Mouse (Mus musculus) left cerebral cortex, postnatal 36 days (tissue): Measurements from ENCODE around the gene Ccnk. TPM values are rescaled to one million over a fixed set of nuclear protein-coding genes. Genes with fewer than 3 reads are reported as not detected.

Experiments
- DNase-seq, 2 experiments: peaks; one replicate each; pipeline ENCODE4 v3.0.0; 2021 to 2022; ENCODE audit warnings: low spot score in 2 of 2, mixed read lengths in 1 of 2
- intact Hi-C: fragments of 180-260 bp; cut with DNase I; formaldehyde crosslinking; loops from one replicate; pipeline ENCODE4 v1.15.1; 2025
- total RNA-seq, 2 experiments: library from RNA; stranded (reverse); gene quantifications; 2 replicates each; pipeline ENCODE4 v1.2.3; 2021

Ccnk gene
- total RNA-seq = 10 to 100 TPM; 23.4 to 29.1 TPM

DNA sequence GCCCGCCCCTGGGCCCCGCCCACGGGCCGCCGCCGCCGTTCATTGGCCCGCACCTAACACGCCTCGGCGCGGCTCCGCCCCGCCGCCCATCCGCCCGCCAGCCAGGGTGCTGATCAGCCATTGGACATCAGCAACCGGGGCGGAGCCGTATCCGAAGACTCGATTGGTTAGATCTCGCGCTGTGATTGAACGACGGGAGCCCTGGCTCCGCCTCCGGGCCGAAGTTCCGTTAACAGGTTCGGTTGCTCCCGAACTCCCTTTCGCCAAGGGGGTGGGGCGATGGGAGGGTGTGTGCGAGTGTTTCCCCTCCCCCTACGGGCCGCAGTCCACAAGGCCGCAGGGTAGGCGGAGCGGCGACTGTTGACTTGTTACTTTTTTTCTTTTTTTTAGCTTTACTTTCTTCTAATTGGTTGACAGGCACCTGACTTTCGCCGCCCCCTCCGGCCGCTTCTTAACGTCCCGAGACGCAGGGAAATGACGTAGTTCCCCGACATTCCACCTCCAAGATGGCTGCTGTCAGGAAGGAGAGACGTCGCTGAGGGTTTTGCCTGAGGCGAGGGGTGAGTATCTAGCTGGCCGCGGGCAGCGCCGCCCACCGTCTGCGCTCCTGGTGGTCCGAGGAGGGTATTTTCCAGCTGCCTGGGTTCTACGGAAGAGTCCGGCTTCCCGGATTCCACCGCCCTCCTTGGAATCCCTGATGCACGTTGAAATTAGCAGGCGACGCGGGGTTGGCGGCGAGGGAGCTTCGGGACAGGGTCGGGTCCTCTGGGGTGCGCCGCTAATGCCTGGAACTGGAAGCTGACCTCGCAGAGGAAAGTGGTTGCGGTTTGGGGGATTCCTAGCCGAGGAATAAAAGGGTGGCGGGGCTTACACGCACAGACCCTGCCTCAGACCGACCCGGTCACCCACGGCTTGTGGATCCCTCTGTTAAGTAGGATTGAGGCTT lies at the start of gene Ccnk:
Ccnk (plus strand) TSS at position 259 of the 946 bp plus-strand sequence.
- intact Hi-C loops = no loop called here

DNA sequence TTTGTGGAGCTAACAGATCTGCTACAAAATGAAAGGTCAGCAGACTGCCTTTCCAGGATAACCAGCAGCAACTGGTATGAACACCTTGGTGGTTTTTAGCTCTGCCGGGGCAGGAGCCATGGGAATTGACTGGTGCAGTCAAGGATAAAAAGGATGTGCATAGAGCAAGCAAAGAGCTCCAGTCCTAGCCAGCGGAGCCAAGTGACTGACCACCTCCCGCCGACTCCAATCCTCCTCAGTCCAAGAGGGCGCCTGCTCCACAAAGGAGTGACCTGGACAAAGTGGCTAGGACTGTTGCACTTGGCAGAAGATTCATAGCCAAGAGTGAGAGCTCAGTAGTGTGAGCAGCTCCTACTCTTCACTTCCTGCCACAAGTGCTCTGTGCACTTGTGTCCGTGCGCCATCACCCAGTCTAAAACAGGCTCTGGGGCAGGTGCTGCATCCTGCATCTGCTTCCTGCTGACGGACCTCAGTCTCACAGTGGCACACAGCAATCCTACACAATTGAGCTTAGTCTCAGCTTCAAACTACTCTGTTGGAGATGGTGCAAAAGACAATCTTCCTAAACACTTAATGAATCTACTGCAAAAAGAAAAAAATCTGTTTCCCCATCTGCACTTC lies 46.8 kb upstream of the Ccnk start:
- no peak for DNase-seq
- intact Hi-C loops = no loop called here

More for the DNA sequence above, at the start of gene Ccnk:
- DNase-seq = peak; percentile 99

DNA sequence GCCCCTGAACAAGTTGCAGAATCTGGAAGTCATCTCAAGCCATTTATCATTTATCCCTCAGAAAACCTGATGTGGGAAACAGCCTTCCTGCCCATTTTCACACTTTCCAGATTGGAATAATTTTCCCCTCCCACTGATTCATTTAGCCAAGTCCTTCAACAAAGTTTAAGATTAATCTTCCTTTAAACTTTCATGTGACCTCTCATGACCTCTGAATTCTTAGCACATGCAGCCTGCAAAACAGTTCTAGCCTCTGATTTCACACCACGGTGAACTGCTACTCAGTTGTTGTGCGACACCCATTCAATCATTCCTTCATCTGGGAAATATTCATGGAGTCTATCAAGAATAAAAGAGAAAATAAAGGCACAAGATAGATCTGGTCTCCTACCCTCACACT lies 46.2 kb upstream of the Ccnk start:
- intact Hi-C loops = no loop called here
- no peak for DNase-seq

DNA sequence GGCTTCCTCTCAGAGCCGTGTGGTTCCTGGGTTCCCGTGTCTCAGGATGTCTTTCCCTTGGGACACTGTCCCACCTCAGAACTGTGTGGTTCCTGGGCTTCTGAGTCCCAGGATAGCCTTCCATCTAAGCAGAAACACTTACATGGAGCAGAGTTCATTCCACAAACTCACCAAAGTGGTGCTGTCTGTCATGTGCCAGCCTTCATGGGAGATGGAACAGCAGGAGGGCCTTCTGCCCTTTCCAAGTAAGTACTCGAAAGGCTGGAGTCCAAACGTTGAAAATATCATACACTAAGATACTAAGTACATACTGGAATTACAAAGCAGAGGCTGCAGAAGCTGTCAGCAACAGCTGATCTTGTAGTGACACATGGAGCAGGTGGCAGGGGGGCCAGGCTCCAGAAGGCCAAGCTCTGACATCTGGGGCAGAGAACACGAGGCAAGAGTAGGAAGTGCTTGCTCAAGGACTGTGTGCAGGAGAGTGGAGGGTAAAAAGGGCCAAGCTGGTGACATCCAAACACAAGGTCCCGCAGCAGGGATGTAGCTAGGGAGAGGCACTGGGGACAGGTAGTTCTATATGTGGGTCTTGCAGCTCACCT lies 43.7 kb upstream of the Ccnk start:
- intact Hi-C loops = no loop called here

DNA sequence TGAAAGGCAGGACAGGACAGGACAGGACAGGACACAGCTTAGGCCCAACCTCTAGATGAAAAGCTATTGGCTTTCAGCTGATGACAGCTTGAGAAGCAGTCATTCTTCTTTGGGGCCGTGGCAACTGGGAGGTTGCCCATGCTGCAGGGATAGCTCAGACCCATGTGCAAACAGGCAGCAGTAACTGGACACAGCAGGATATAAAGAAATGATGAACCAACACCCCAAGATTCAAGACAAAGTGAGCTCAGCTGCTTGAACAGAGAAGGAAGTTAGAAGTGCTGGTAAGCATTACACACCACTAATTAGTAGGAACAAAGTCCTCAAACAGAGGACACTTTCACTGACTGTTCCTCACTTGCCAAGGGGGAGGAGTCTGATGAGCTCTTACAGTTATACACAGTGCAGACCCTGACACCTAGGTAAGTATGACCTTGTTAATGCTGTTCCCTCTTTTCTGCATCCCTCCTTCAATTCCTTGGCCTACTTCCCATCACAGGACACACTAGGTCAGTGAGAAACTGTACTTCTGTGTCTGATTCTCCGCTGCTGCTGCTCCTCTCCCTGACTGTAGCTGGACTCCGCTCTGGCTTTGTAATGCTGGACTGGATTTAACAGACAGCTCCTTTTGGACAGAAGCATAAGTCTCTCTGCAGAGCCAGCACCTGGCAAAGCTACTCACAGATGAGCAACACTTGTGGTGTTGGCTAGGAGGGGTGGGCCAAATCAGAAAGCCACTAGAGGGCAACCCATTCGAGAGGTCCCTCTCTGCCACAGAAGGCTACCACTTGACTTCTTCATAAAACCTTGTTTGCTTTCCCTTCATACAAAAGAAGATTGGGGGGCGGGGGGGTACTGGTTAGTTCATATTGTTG lies 35.5 kb upstream of the Ccnk start:
- intact Hi-C loops = no loop called here
- DNase-seq = no peak

More for the DNA sequence above, 43.7 kb upstream of the Ccnk start:
- no peak for DNase-seq

DNA sequence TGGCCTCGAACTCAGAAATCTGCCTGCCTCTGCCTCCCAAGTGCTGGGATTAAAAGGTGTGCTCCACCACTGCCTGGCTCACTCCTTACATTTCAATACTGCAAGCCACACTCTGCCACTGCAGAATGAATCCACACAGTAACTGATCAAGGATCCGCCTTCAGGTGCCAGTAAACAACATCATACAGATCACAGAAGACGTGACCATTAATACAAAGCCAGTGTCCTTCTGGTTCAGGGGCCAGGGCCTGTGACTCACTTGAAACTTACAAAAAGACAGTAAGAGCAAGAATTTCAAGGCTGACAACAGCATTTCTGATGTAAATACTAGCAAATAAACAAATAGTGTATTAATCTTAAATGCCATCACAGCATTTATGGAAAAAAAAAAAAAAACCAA lies 34.2 kb upstream of the Ccnk start:
- intact Hi-C loops = no loop called here
- no peak for DNase-seq

DNA sequence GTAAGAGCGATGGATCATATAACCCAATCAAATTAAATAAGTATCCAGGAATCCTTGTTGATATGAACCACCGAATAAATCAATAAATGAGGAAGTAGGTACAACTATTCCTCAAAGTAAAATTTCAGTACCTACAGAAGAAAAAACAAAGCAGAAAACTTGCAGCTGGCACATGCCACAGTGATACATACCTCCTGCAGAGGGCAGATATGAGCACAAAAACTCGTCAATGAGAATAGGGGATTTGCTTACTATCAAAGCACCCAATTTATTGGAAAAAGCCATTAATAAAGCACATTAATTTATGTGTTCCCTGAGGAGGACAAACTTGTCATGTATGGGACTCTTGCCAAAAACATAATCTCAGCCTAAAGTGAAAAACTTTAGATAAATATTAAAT lies 29.6 kb upstream of the Ccnk start:
- DNase-seq = no peak
- intact Hi-C loops = no loop called here

DNA sequence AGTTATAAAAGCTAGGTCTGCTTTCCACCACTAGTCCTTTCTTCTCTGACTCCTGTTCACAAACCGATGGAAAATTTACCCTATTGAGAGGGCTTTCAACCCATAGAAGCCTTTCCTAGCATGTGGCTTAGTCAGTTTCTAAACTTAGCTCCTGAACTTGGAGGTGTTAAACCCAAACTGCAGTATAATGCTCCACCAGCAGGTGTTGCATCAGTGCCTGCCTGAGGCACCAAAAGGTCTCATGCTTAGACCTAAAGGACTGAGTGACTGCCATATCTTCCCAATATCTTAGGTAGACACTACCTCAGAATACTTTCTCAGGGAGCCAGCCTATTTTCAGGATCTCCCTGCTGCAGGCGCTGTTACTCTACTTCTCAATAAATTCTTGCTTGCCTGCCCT lies 26.6 kb upstream of the Ccnk start:
- DNase-seq = no peak
- intact Hi-C loops = no loop called here

DNA sequence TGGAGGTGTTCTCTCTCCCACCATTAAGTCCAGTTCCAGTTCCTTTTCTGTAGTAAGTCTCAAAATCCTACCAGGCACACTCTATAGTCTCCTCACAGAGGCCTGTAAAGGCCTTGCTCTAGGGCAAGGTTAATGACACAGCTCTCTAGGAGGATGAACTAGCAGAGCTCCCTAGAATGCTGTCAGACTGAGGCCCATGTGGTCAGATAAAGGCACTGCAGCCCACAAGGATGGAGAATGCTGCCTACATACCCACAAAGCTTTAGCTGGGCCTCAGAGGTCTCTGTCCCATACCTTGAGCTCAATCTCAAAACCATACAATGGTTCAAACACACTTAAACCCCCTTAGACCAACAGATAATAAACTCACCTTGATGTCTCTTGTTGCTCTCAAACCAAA lies 19.5 kb upstream of the Ccnk start:
- DNase-seq = no peak
- intact Hi-C loops = no loop called here

DNA sequence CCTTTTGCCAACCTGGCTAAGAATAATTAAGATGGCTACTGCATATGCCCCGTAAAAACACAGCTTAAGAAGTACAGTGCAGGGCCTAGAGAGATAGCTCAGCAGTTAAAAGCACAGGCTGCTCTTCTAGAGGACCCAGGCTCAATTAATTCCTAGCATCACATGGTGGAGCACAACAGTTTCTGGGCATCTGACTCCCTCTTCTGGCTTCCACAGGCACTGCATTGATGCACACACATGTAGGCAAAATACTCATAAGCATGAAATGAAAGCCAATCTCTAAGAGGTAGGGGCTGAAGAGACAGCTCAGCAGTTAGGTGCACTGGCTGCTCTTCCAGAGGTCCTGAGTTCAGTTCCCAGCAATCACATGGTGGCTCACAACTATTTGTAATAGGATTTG lies 17.3 kb upstream of the Ccnk start:
- DNase-seq = peak in 1 of 2 experiments; percentile 15
- intact Hi-C loops = no loop called here

DNA sequence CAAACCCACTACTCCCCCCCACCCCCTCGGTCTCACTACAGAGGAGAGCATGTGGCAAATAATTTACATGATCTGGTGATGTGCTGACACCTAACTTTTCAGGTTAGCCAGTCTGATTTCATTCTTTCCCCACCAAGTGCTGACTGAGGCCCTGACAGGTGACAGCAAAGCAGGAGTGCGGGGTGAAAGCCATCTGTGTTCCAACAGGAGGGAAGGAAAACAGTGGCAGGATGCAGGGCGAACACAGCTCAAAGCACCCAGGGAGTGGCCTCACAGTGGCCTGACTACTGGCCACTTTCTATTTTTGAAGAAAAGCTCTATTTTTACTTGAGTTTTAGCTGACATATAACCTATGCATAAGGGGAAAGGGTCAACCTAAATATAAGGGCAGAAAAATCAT lies 15.7 kb upstream of the Ccnk start:
- no peak for DNase-seq
- intact Hi-C loops = no loop called here

DNA sequence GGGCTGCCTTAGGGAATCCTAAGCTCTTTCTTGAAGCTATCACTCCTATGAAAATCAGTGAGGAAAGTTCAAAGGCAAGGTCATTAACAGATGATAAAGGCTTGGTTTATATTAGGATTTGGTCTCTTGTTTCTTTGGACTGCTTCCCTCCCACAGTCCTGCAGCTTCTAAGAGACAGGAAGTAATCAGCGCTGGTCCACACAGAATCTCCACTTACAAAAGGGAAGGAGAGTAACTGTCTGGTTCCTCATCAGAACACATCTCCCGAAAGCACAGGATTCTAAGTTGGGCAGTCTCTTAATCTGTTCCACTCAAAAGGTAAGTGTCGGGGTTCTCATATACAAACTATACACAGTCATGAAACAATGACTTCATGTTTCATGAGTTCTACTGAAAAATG lies 10.5 kb upstream of the Ccnk start:
- intact Hi-C loops = no loop called here

DNA sequence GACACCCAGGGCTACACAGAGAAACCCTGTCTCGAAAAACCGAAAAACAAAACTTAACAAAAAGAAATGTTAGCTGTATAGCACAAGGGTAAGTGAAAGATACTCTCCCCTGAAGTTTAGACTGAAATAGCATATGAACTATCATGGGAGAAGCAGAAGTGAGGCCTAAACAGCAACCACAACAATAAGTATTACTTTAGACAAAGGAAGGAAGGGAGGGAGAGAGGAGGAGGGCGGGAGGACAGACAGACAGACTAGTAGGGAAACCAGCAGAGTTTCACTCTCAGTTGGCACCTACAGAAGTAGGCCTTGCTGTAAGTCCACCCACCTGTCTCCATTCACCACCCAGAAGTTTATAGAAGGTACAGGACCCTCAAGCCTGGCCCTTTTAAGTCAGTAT lies 8.9 kb upstream of the Ccnk start:
- intact Hi-C loops = no loop called here
- no peak for DNase-seq

More for the DNA sequence above, 10.5 kb upstream of the Ccnk start:
- DNase-seq = no peak

DNA sequence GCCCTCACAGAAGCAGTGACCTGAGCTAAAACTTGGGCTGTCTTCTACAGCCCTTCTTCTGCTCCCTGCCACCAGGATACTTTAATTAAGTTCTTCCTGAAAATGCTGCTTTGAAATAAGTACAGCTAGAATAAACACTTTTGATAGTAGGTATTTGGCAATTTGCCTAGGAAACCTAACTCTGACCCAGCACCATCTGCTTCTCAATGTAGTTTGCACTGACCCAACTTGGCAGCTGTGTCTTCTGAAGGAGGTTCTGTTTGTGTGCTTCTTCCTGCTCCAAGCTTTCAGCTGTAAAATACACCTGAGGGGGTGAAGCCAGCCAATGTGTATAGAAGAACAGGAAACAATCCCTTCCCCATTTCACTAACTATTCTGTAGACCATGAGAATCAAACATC lies 8.0 kb upstream of the Ccnk start:
- intact Hi-C loops = no loop called here

DNA sequence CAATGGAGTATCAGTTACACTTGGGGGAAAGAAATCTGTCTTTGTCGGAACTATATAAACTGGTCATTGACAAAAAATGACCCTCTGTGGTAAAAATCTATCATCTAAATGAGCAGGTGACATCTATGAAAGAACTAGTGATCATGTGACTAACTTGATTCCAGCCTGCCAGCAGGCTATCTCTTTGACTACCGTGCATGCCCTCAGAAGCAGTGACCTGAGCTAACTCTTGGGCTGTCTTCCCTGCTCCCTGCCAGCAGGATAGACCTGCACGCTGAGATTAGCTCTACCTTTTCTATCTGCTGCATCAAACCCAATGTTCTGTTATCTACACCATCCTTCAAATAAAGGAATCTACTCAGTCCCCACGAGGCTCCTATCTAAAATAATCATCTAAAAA lies 6.7 kb upstream of the Ccnk start:
- intact Hi-C loops = no loop called here
- DNase-seq = no peak

More for the DNA sequence above, 8.0 kb upstream of the Ccnk start:
- no peak for DNase-seq

DNA sequence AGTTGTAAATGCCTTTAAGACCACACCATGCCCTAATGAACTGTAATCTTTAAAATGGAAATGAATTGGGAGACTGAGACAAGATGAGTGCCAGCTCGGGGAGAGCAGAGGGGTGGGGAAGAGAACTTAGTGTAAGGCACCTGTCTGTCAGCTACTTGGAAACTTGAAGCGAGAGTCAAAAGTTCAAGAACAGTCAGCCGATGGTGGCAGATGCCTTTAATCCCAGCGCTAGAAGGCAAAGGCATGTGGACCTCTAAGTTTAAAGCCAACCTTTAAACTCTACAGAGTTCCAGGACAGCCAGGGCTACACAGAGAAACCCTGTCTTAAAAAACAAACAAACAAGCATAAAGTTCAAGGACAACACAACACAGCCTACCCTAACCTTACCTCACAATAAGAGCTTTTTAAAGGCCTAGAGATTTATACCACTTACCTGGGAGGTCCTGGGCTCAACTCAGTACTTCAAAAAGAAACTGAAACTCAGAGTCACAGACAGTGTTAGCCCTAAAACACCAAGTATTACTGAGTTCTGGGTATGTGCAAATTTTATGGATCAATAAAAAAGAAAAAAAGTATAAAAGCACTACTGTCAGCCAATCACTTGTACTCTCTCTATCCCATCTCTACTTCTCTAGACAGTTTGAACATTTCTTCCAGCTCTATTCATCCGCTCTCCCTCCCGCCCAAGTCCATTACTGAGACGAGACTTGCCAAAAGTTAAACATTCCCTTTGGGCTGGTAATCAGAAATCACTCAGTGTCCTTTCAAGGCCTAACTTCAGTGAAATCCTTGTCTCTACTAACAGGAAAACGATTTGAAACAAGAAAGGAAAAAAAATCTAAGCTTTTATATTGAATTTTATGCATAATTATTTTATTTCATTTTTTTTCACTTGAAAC lies 4.5 kb upstream of the Ccnk start:
- no peak for DNase-seq
- intact Hi-C loops = no loop called here

DNA sequence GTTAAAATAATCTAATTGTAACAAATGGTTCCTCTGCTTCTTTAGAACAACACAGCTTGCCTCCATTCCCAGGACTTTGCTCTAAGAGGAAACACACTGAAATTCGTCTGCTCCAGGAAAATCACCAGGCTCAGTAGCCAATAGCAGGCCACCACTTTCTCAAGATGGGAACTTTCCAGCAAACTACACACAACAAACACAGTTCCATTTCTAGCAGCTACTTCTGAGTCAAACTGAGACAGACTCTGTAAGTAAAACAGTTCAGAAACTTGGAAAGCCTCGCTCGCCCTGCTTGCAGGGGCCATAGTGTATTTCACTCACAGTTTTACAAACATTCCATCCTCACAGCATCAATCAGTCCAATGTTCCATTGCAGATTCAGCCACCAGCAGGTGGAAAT lies 3.0 kb upstream of the Ccnk start:
- DNase-seq = no peak
- intact Hi-C loops = no loop called here

DNA sequence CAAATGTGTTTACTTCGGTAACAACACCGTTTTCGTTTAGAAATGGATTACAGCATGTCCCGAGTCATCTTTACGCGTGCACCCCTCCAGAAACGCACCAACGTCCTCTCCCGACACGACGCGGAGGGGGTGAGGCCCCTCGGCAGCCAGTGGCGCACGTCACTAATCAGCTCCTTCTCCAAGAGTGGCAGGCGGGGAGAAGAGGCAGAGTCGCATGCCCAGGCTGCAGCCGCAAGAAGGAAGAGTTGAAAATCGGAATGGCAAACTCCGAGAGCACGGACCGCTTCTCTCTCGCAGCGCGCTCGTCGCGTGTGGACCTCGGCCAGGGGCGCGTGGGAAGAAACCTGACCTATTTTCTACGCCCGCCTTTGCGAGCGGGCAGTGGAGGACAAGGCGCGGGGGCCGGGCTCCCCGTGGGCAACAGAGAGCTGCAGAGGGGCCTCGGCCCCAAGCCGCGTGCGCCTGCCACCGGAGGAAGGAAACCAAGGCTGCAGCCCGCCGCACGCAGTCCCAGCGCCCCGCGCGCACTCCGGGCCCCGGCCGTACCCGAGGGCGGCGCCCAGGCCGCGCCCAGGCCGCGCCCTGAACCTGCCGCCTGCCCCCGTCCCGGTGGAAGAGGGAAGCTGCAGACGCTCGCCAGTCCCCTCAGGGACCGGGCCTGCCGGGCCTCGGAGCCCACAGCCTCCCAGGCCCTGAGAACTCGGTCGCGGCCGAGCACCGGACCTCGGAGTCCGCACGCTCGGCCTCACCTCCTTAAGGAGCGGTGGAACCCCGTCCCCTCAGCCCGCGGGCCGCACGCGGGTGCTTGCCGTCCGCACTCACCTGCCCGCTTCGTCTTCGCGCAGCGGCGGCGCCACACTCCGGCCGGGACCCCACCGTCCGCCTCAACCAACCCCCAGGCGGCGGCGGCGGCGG lies 791 bp upstream of the Ccnk start:
- intact Hi-C loops = no loop called here
- DNase-seq = peak; percentile 76 to 78

DNA sequence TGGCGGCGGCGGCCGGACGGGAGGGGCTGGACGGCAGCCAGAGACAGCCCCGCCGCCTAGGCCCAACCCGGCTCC lies 296 bp upstream of the Ccnk start, which contains the start of gene Setd3:
Setd3 (minus strand) TSS at position 69 of the 75 bp plus-strand sequence.
- intact Hi-C loops = no loop called here
- no peak for DNase-seq
